Comparison of ENCODE assay signal across 12 mouse cellular contexts in genomic region chr13:47778218-47779009, GRCm38 (mm10).
DNase-seq lines count a peak whose midpoint lies in the region; ATAC-seq and TF ChIP-seq lines count a peak whose summit lies in the region.
"Had no signal": no experiment of that assay in that cellular context is flagged by ENCODE, and none has a peak within 500 bp of the region (broad histone marks: within the 10 kb centered on the region; RNA-seq: fewer than 3 reads in every experiment).

No protein-coding gene starts in this region.

- H3K4me3 ChIP-seq in forebrain, embryonic 10.5 days, result no peak overlapping the region
- no peak overlapping the region for H3K4me3 ChIP-seq in forebrain, embryonic 11.5 days (ENCODE audit: low read depth, low read length)
- H3K4me3 ChIP-seq in embryonic fibroblast, embryonic 13.5 days (ENCODE audit: insufficient read depth, low read length), result no peak overlapping the region
- no peak overlapping the region for H3K4me3 ChIP-seq in intestine, embryonic 16.5 days (ENCODE audit: low read length)
- H3K4me3 ChIP-seq in midbrain, embryonic 15.5 days, result no peak overlapping the region
- H3K4me3 ChIP-seq: erythroblast, embryonic 14.5 days had no signal

- 67% methylated on average over 12 of the region's 14 CpGs for WGBS in forebrain, embryonic 10.5 days
- 46% methylated on average over 12 of the region's 14 CpGs for WGBS in forebrain, embryonic 11.5 days
- whole genome bisulfite sequencing in intestine, embryonic 16.5 days, result 42% methylated on average over 12 of the region's 14 CpGs
- 28% methylated on average over 11 of the region's 14 CpGs for WGBS in midbrain, embryonic 15.5 days

- no peak overlapping the region for H3K9ac ChIP-seq in forebrain, embryonic 11.5 days (ENCODE audit: low read length)
- no peak overlapping the region for H3K9ac ChIP-seq in intestine, embryonic 16.5 days (ENCODE audit: low read depth, low read length)
- no peak overlapping the region for H3K9ac ChIP-seq in midbrain, embryonic 15.5 days

- no peak for TF ChIP-seq POLR2A in embryonic fibroblast, embryonic 13.5 days (IDR thresholded peaks at IDR 0.05; ENCODE audit: low read depth, low read length)

- no peaks in the 10 kb centered on the region for H3K27me3 ChIP-seq in forebrain, embryonic 10.5 days (ENCODE audit: poor library complexity, severe bottlenecking)
- H3K27me3 ChIP-seq in forebrain, embryonic 11.5 days (ENCODE audit: control insufficient read depth, insufficient read depth, low read length), result no peaks in the 10 kb centered on the region
- H3K27me3 ChIP-seq in intestine, embryonic 16.5 days (replicated peaks; ENCODE audit: control insufficient read depth, insufficient read depth, low read length), result no peaks in the 10 kb centered on the region
- H3K27me3 ChIP-seq in midbrain, embryonic 15.5 days (replicated peaks), result no peaks in the 10 kb centered on the region

- H3K9me3 ChIP-seq in forebrain, embryonic 10.5 days, result no peaks in the 10 kb centered on the region
- H3K9me3 ChIP-seq in forebrain, embryonic 11.5 days (ENCODE audit: control insufficient read depth, low read length), result no peaks in the 10 kb centered on the region
- no peaks in the 10 kb centered on the region for H3K9me3 ChIP-seq in intestine, embryonic 16.5 days (ENCODE audit: control insufficient read depth, low read length)
- no peaks in the 10 kb centered on the region for H3K9me3 ChIP-seq in midbrain, embryonic 15.5 days

- no peak overlapping the region for H3K4me2 ChIP-seq in forebrain, embryonic 11.5 days (ENCODE audit: low read depth, low read length, severe bottlenecking)
- H3K4me2 ChIP-seq in intestine, embryonic 16.5 days (ENCODE audit: low read depth, low read length), result no peak overlapping the region
- 0 out of 2 replicates have a peak overlapping the region, but pooled peaks have one; percentile 4 for H3K4me2 ChIP-seq in midbrain, embryonic 15.5 days

- no peaks in the 10 kb centered on the region for H3K36me3 ChIP-seq in forebrain, embryonic 10.5 days (replicated peaks)
- H3K36me3 ChIP-seq in forebrain, embryonic 11.5 days (ENCODE audit: control insufficient read depth, insufficient read depth, low read length), result no peaks in the 10 kb centered on the region
- H3K36me3 ChIP-seq in intestine, embryonic 16.5 days (ENCODE audit: control insufficient read depth, insufficient read depth, low read length), result no peaks in the 10 kb centered on the region
- H3K36me3 ChIP-seq in midbrain, embryonic 15.5 days (replicated peaks), result no peaks in the 10 kb centered on the region
- H3K36me3 ChIP-seq: G1E had no signal

- peak overlapping the region; percentile 41 for H3K27ac ChIP-seq in forebrain, embryonic 10.5 days
- H3K27ac ChIP-seq in forebrain, embryonic 11.5 days (ENCODE audit: low read depth, low read length), result no peak overlapping the region
- H3K27ac ChIP-seq in embryonic fibroblast, embryonic 13.5 days (ENCODE audit: insufficient read depth, low read length), result peak overlapping the region; percentile 100
- 0 out of 2 replicates have a peak overlapping the region, but pooled peaks have one; percentile 39 for H3K27ac ChIP-seq in intestine, embryonic 16.5 days (ENCODE audit: low read length)
- H3K27ac ChIP-seq in midbrain, embryonic 15.5 days, result peak overlapping the region; percentile 65

- DNase-seq in forebrain, embryonic 10.5 days (ENCODE audit: extremely low spot score, low spot score), result no peak
- DNase-seq in forebrain, embryonic 11.5 days (ENCODE audit: low spot score), result no peak
- no peak for DNase-seq in Muller cell, postnatal 12 days (ENCODE audit: inconsistent ontology term)
- DNase-seq in layer of hippocampus, postnatal 36 days, result no peak
- DNase-seq: cerebellum, postnatal 36 days; liver had no signal

- ATAC-seq in forebrain, embryonic 11.5 days (replicated peaks; ENCODE audit: low FRiP score), result no peak
- no peak for ATAC-seq in intestine, embryonic 16.5 days
- ATAC-seq in midbrain, embryonic 15.5 days (replicated peaks), result peak; percentile 84
- ATAC-seq in monocyte, adult 5-6 weeks (replicated peaks; ENCODE audit: insufficient number of reproducible peaks, low FRiP score, low TSS enrichment, poor library complexity, severe bottlenecking), result no peak

- TF ChIP-seq CTCF in embryonic fibroblast, embryonic 13.5 days (IDR thresholded peaks at IDR 0.05; ENCODE audit: borderline replicate concordance, insufficient read depth, low read length), result no peak

- peaks cover 21% of the 10 kb centered on the region for H3K4me1 ChIP-seq in forebrain, embryonic 10.5 days
- H3K4me1 ChIP-seq in forebrain, embryonic 11.5 days (replicated peaks; ENCODE audit: control insufficient read depth, insufficient read depth, low read length), result no peaks in the 10 kb centered on the region; the same call in 1 of the 2 replicates
- peaks cover 14% of the 10 kb centered on the region for H3K4me1 ChIP-seq in embryonic fibroblast, embryonic 13.5 days (ENCODE audit: control insufficient read depth, insufficient read depth, low read length)
- no peaks in the 10 kb centered on the region for H3K4me1 ChIP-seq in intestine, embryonic 16.5 days (ENCODE audit: control insufficient read depth, insufficient read depth, low read length)
- H3K4me1 ChIP-seq in midbrain, embryonic 15.5 days, result peaks cover 14% of the 10 kb centered on the region
